Mouse (Mus musculus) cerebellum, postnatal 4 days (tissue): ENCODE measurements around the gene Prkcsh.

Experiments used
- DNase-seq, 2 experiments: peaks; one replicate each; pipeline ENCODE4 v3.0.0; 2022; ENCODE audit warnings: low spot score in 2 of 2, mixed read lengths in 1 of 2

The Prkcsh gene

DNA sequence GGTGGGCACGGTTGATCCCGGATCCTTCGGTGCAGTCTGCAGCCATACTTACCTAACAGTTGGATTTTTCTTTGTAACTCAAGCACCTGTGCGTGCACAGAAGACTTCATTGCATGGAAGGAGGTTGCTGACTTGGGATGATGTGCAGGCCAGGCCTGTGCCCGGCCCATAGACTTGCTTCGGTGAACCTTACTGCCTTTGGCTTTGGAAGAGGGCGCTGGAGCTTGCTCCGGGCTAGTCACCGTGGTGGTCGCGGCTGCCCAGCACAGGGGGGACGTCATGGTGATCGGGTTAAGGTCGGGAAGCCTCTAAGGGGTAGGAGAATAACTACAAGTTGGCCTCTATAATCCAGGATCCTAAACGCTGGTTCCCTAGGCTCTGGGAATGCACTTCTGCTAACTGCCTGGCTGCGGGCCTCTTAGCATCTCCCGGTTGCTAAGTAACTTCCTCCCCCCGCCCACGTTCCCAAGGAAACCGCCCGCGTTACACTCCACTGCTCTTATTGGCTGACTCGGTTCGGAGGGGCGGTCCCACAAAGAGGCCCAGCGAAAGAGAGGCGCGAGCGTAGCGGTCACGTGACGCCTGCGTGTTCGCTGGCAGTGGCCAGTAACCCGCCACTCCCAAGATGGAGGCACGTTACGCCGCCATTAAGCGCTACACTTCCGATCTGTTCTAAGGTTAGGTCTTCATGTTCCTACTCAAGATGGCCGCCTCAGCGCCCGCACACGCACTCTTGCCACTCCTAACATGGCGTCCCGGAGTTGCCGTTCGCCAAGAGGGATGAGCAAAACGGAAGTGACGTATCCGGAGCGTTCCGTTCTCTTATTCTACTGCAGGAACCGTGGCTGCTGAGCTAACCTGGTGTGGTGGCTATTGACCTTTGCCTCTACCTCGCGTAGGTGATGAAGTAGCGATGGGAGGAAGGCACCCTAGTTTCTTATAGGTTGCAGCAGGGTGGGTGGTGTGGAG lies at the start of gene Prkcsh, which contains the start of gene Ccdc151:
TSS of gene Prkcsh (plus strand) at position 613 of the 969 bp plus-strand sequence.
TSS of gene Ccdc151 (minus strand) at position 441 of the 969 bp plus-strand sequence.
- peak; percentile 96 to 98 for DNase-seq

DNA sequence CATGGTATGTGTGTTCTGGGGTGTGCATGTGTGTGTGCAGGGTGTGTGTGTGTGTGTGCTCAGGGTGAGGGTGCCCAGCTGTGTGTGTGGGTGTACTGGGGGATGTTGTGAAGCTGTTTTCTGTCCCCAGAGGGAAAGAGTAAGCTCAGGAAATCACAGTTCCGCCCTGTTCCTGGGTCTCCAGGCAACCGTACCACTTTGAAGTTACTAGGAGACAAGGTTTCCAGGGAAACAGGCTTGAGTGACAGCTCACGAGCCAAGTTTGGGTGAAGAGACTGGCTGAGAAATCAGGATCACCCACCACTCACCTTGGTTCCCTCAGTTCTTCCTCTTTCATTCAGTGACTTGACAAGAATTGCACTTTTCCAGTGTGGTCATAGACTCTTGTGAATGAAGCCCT lies 49.0 kb upstream of the Prkcsh start:
- DNase-seq: no peak

DNA sequence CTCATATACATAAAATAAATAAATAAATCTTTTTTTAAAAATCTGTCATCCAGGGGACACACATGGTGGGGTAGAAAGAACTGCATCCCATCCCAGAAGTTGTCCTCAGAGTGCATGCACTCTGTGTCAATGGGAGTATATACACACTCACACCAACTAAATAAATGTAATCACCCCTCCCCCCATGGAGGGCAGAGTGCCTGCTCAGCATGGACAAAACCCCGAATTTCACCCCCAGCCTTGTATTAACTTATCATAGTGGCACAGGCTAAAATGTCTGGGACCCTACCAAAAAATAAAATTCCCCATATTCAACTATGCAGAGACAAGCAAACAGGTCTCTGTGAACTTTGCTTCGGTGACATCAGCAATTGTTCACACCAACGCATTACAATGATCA lies 48.0 kb upstream of the Prkcsh start:
- no peak for DNase-seq

DNA sequence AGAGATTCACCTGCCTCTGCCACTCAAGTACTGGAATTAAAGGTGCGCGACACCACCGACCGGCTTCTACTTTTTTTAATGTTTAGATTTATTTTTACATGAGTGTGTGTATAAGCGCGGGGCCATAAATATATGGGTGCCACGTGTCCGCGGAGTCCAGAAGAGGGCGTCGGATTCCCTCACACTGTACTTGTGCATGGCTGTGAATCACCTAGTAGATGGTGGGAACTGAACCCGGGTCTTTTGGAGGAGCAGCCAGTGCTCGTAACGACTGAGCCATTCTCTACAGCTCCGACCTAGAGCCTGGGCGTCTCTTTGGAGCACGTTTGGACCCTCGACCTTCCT lies 47.4 kb upstream of the Prkcsh start:
- no peak for DNase-seq

DNA sequence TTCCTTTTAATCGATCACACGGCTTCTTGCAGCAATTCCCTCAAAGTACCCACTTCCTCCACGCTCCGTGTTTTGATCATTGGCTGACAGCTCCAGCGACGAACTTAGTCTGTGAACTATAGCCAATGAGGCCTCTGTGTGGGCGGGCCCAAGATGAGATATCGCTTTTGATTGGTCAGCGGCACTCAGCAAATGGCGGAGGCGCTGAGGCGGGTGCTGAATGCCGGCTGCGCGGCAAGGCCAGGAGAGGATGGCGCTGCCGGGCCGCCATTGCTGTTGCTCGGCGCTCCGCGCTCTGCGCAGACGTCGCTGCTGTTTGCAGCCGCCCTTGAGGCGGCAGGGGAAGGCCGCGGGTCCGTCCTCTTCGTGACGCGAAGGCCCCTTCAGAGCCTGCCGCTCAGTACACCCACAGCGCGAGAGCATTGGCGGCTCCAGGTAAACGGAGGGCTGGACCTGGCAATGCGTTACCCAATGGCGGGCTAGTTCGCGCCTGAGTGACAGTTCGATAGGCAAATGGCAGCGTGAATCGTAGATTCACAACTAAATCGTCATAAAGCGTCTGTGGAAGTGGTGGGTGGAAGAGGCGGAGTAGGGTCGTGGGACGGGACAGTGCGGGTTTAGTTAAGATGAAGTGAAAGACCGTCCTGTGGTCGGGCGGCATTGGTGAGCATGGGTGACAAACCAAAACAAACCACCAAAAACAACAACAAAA lies 46.9 kb upstream of the Prkcsh start, which contains the start of gene Swsap1:
TSS of gene Swsap1 (plus strand) at position 186 of the 712 bp plus-strand sequence.
- peak; percentile 97 to 100 for DNase-seq

DNA sequence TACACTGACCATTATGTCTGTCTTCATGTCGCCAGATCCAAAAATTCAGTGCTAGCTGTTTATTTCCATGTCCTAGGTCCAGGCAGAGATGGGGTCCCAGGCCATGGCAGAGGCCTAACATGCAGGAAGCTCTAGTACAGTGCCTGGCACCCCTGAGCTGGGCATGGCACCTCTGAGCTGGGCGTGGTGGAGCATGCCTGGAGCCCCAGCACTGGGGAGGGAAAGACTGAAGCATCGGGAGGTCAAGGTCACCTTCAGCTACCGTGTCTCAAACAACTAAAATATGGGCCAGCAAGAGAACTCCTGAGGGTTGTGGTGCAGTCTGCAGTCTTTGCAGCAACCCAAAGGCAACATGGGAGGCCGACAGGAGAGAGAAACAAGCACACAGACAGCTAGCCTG lies 44.2 kb upstream of the Prkcsh start:
- DNase-seq: no peak

DNA sequence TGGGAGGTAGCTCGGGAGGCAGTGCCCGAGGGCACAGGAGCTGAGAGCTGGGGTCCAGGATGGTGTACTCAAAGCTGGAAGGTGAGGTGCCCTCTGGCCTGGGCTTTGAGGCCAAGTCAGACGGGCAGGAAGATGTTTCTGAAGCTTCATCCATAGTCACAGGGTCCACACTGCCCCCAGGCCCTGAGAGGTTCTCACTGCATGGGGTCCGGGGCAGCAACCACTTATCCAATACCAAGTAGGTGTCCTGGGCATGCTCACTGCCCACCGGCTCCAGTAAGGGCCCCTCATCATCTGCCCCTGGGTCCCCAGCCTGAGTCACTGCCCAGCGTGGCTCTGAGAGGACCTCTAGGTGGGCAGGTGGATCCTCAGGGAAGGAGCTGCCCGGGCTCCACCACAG lies 43.4 kb upstream of the Prkcsh start:
- no peak for DNase-seq

DNA sequence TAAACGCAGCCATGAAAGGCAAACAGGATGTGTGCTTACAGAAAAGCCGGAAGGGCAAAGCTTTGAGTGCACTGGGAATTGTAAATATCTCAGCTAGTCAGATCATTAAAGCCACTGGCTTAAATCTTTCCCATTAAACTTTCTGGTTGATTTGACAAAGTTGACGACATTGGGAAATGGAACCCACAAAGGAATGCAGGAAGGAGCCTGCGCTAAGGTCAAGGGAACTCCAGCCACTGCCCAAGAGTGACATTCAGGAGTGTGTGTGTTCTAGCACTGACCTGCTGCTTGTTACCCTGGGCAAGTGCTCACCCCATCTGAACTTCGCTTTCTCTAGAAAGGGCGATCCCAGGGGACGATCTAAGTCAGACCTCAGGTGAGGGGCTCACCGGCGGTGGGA lies 42.5 kb upstream of the Prkcsh start:
- DNase-seq: no peak

DNA sequence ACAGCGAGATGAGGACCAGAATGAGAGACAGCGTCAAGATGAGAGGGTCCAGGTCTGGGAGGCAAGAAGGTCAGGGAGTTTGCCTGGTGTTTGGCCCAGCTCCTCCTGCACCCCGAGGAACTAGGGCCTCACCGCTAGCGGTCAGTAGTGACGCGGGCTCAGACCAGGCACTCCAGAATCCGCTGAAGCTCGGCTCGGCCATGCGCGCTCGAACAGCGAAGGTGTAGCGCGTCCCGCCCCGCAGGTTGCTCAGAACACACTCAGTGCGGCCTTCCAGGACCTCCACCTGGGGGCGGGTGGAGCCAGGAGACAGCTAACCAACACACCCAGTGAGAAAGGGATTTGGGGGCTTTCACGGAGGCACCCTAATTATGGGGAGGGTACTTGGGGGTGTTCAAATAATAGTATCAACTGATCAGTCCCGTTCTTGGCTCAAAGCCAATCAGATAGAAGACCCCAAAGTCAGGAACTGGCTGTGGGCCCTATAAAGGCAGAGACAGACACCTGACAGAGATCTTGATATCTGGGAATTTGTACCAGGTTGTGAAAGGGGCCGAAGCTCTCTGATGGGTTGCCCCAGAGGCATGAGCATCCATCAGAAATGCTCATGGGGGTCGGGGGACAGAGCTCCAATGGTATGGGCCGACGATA lies 41.9 kb upstream of the Prkcsh start:
- no peak for DNase-seq

DNA sequence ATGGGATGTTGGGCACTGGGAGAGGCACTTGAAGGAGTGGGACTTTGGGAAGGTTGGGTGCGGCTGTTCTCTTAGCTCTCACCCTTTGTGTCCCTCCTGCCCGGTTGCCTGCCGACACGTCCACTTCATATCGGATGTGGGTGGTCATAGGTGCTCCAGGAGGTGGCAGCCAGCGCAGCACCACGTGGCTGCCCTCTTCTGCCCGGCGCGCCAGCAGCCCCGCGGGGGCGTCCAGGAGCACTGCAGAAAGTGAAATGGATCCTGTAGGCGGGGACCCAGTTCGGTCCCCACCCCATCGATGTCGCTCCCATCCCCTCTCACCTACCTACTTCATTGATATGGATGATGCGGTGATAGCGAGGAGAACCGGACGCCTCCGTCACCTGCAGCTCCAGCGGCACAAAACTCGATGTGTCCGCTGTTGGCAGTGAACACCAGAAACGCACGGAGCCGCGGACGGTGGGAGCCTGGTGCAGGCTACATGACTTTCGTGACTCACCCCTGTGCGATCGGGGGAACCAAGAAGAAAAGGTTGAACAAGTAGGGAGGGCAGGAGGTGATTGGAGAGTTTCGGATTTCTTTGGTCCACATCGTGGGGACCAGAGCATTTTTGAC lies 41.1 kb upstream of the Prkcsh start:
- no peak for DNase-seq

DNA sequence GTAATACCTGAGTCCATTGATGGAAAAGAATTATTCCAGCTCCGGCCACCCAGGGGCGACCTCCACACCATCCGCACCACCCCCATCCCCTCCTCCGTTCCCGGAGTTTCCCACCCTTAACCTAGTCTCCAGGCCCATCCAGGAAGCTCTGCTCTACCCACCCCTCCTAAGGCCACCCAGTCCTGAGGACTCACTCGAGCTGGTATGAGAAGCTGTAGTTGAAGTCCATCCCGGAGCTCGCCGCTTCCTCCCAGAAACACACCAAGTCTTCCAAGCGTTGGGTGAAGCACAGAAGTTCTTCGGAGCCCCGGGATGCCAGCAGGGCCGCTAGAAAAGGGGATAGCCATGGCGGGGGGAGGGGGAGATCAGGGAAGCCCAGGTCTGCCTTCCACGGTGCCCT lies 40.6 kb upstream of the Prkcsh start:
- DNase-seq: no peak

DNA sequence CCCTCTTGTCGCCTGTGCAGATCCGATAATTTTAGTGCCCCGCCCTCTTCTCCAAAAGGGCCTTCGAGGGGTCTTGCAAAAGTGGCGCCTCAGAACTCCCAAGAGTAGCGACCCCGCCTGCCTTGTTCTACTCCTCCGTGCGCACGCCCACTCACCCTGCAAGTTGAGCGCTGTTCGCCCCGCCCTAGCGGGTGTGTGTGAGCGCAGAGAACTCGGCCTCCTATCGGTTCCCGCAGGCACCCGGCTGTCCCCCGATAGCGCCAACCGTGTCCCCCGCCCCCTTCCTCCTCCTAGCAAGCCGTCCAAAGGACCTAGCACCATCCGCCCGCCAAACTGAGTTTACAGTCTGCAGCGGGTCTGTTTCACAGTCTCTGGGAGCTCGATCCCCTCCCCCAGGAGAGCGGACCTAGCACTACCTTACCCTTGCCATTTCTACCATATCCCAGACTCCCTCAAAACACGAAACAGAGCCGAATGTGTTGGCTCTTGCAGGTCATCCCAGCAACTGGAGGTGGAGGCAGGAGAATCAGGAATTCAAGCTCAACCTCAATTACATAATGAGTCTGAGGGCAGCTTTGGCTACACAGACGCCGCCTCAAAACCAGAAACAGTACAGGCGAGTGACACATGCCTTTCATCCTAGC lies 40.1 kb upstream of the Prkcsh start:
- peak in 1 of 2 experiments; percentile 44 for DNase-seq

DNA sequence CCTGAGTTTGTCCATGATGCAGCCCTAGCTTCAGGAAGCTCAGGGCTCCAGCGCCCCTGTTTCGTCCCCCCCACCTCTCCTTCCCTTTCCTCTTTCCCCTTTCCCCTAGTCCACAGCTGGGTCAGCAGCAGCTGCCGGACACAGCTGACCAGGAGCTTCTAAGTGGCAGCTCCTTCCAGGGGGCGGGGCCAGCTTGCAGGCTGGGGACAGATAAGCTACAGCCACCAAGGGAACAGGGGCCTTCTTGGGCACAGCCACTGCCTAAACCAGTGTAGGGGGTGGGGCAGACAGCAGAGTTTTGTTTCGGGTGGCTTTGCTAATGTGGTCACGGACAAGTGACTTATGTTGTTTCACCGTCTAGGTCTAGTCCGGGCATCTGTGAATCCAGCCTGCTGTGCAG lies 39.2 kb upstream of the Prkcsh start, which contains the start of gene Epor:
TSS of gene Epor (minus strand) at position 90 of the 400 bp plus-strand sequence.
- no peak for DNase-seq

DNA sequence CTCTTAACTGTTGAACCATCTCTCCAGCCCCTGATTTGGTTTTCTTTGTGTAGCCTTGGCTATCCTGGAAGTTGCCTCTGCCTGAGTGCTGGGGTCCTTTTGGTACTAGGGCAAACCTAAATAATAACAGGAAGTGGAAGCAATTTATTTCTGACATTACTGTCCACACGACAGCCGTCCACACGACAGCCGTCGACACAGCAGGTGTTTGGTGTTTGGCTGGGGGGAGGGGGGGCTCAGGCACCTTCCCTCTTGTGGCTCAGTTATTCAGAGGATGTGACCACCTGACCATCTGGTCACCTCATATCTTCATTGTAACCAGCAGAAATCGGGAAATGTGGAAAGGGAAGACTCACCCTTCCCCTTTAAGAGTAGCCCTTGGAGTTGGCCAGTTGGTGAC lies 33.7 kb upstream of the Prkcsh start:
- no peak for DNase-seq

DNA sequence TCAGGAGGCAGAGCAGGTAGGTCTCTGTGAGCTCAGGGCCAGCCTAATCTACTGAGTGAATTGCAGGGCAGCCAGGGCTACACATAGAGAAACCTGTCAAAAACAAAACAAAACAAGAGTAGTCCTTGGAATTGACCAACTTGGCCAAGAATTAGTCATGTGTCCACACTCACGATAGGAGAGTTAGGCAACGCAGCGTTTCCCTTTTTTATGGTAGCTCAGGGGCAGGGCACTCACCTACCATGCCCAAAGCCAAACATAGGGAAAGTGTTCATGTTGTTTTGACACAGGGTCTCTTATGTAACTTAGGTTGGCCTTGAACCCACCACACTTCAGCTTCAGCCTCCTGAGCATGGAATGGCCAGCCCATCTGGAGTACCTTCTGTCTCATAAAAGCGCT lies 33.3 kb upstream of the Prkcsh start:
- DNase-seq: no peak

DNA sequence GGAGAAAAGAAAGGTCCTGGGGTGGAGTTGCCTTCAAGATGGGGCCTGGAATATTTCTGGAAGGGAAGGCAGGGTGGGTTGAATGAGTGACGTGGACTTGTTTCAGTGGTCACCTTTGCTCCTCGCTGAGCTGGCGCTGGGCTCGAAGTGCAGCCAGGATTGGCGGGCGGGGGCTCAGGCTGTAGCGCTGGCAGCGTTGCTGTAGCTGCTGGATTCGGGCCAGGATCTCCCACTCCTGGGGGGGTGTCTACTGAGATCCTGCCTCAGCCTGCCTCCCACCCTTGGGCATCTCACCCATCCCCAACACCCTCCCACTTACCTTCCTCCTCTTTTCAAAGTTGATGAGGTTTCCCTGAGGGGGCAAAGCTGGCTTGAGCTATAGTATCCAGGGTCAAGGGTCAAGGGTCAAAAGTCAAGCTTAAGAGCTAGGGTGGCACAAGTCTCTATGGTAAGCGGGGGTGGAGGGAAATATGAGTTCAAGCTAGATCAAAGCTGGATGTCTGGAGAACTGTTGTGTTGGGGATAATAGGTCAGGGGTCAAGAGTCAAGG lies 25.9 kb upstream of the Prkcsh start:
- DNase-seq: no peak

DNA sequence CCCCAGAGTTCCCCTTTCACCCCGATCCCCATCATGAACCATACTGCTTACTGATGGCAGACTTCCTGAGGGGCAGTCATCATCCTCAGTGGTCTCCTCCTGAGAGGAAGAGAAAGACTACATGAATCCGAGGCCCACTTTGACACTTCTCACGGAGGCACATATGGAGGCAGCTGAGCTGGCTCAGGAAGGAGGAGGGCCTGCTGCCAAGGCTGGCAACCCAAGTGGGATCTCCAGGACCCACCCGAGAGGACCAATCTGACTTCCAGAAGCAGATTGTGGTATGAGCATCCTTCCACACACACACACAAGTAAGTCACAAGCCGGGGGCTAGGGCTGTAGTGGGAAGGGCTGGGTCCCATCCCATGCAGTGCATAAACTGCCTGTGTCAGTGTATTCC lies 25.3 kb upstream of the Prkcsh start:
- DNase-seq: no peak

DNA sequence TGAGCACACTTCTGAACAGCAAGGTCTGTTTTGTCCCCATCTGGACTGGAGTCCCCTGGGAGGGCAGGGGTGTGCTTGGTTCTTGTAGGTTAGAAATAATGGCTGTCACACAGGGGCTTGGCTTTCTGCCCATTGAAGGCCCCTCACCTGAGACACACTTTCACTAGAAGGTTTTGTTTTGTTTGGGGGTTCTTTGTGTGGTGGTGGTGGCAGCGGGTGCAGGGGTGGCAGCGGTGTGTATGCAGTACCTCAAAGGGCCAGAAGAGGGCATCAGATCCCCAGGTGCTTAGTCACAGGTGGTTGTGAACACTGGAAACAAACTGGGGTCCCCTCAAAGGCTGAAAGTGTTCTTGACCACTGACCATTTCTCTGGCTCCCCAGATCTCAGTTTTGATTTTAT lies 24.6 kb upstream of the Prkcsh start:
- peak in 1 of 2 experiments; percentile 48 for DNase-seq

DNA sequence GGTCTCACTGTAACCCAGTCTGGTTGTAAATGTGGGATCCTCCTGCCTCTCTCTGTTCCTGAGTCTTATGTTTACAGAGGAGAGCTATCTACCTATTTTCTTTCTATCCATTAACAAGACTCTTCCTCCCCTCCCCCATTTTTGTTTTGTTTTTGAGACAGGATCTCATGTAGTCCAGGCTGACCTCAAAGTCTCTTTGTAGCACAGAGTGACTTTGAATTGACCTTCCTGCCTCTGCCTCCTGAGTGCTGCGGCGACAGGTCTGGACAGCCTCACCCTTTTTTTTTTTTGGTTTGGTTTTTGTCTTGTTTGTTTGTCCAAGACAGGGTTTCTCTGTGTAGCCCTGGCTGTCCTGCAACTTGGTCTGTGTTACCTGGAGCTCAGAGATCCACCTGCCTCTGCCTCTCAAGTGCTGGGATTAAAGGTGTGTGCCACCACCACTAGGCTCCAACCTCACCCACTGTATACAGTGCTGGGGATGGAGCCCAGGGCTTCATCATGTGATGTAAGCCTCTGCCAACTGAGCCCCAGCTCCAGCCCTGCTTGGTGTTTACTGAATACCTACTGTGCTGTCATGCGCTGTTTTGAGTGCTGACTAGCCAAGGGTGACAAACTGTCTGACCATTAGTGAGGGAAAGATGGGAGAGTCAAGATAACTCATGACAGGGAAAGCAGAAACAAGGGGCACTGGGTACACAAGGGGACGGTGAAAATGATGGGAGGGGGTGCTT lies 24.0 kb upstream of the Prkcsh start:
- no peak for DNase-seq

DNA sequence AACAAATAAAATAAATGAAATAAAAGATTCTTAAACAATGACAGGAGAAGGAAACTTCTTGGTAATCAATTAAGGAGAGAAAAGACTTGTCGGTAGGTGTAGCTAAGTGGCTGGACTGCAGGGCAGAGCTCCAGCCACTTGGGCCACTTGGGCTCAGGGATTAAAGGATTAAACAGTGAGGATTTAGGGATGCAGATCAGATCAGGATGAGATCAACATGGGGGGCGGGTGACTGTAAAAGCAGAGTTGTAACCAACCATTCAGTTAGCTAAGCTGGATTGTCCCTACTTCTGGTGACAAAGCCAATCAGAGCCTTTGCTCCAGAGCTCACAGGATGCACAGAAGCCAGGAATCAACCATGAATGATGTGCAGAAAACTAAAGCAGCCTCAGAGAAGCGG lies 18.7 kb upstream of the Prkcsh start:
- DNase-seq: no peak
